Mouse (Mus musculus): ENCODE measurements around the gene Man1a.

Man1a gene

DNA sequence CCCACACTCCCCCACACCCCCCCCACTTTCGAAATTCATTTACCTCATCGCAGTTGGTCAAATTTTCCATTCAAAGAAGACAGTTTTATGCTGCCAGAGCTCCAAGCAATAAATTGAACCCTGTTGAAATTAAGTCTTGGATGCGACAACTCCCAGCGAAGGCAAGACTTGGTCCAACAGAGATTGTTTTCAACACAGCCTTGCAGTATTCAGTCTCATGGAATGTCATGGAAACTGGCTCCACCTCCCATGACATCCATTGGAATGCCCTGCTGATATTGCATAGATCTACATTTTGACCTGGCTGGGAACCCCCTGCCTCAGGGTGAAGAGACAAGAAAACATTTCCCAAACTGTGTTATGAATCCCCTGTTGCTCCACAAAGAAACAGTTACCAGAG lies at the start of gene Man1a:
Man1a (minus strand) TSS at position 190 of the 400 bp plus-strand sequence.
- DNase-seq, result no peak

DNA sequence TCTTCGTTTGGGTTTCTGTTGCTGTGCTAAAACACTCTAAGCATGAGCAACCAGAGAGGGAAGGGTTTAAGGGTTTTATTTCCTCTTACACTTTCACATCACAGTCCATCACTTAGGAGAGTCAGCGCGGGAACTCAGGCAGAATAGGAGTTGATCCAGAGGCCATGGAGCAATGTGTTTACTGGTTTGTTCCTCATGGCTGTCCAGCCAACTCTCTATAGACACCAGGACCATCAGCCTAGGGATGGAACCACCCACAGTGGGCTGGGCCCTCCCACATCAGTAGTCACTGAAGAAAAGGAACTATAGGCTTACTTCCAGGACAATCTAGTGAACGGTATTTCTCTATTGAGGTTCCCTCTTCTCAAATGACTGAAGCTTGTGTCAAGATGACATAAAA lies 45.4 kb upstream of the Man1a start:
- no peak for DNase-seq

DNA sequence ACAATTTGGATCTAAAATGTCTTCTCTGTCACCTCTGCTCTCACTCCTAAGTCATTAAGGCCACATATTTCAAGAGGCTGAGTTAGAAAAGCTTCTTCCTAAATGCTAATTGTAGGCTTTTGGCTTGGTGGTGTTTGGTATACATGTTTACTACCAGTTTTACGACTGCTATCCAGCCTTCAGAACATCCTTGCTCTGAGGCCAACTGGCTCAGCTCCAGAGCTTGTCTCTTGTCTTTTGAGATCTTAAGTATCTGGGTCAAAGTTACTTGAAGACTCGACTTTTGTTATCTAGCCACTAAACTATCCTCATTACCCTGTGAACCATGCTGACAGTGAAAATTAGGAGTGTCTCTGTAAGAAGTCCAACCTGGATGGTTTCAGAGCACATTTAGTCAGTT lies 44.0 kb upstream of the Man1a start:
- DNase-seq, result no peak

DNA sequence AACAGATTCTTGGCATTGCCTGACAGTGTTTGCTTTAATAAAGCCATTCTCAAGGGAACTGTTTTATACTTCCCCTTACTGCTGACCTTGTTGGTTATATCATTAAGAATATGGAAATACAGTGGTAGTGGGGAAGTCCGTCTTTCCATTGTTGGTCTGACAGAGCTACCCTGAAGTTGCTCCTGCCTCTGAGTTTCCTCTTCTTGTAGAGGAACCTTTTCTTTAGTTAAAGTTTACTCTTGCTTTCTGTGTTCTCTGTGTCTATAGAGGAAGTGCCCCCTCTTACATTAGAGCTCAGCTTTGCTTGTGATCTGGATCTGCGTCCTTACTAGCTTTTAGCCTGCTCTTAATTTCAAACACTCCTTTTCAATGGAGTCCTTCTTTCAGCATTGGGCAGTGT lies 42.9 kb upstream of the Man1a start:
- DNase-seq, result no peak

DNA sequence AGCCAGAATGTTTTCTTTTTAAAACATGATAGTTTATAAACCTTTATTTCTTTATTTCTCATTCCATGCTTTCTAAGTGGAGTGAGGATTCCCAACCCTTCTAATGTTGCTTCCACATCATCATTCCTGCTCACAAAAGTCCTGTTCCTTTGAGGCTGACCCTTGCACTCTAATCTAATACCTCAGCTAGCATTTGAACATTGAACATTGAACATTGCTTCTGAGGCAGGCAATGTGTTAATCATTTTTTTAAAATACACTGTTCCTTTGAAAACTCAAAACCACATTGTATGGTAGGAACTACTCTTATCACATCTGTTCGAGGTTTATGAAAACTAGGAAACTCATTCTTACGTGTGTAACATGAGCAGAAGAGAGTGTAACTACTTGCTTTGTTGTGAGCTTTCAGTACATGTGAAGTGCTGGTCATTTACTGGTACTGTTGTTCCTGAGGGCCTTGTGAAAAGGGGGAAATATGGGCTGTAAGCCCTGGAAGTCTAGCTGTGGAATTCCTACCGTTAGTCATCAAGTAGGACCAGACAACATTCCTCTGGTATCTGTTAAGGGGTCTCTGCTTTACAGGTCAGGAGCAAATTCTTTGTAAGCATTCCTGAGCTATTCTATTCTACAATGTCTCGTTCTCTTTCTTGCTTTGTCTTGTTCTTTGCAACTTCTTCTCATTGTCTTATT lies 42.0 kb upstream of the Man1a start:
- no peak for DNase-seq

DNA sequence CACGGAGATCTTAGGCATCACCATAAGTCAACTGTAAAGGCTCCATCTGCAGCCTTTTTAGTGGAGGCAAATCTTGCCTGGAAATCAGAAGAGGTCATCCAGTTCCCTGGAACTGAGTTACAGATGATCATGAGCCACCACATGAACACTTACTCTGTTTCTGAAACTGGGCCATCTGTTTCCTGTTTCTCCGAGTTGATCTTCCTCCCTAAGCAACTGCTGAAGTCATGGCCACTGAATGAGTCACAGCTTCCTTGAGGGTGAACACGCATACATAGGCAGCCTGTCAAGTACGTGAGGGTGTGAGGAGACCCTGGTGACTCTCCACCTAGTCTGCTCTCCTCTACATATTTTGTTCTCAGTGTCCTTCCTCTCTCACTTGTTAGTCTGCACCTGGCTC lies 41.4 kb upstream of the Man1a start:
- DNase-seq, result peak; percentile 12 to 58

DNA sequence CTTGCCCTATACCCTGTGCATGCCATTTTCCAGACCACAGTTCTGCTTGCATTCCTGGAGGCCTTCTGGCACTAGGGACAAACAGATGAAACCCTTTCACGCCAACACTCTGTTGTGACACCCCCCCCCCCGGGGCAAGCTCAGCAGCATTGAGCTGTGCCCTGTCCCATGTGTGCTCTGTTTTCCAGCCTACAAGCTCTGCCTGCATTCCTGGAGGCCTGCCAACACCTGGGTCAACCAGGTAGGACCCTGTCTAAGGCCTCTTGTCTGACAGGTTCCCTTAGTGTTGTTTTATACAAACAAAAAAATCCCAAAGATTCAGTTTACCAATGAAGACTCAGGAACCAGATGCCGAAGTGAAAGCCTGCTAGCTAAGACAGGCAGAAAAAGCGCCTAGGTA lies 27.3 kb upstream of the Man1a start:
- no peak for DNase-seq

DNA sequence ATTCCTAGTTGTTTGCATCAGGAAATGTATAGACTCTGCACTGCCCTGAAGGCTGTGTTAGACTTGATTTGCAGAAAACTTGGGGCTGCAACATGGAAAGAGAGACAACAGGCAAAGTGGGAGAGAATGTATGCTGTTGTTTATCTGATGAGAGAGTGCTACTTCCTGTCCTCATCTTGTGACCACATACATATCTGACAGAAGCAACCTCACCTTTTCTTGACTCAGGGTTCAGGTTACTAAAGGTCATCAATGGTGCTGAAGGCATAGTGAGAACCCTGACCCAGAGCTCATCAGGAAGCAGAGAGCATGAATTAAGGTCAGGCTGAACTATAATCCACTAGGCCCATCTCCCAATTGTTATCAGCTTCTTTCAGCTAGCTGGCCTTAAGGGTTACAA lies 15.7 kb upstream of the Man1a start:
- no peak for DNase-seq

DNA sequence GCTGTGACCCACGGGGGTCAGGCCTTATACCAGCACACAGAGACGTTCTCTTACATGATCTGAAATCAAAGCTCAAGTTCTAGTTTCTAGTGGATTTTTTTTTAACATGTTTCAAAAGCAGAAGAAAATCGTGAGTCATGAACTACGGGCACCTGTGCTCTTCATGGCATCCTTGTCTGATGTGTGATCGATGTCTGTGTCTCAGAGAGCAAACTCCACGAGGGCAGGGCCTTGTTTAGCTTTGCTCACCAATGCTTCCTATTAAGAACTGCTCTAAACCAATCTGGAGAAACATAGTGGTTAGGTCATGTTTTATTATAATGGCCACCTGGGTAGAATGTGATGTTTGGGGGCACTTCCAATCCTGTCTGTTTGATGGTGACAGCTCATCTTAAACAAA lies 13.5 kb upstream of the Man1a start:
- no peak for DNase-seq

DNA sequence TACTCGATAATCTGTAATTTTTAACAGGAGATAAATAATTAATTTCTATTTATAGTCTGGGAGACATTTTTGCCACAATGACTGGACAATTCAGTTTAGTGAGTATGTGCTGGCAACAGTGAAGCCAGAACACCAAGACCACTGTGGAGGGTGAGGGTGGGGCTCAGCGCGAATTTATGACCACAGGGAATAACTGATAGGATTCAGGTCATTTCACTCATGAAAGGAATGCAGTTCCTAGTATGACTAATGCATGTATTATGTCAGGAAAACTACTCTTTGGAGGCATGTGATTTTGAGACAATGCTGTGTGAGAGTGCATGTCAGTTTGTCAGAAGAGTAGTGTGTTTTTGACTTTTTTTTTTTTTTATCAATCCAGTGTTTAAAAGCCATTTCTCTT lies 10.9 kb upstream of the Man1a start:
- no peak for DNase-seq

DNA sequence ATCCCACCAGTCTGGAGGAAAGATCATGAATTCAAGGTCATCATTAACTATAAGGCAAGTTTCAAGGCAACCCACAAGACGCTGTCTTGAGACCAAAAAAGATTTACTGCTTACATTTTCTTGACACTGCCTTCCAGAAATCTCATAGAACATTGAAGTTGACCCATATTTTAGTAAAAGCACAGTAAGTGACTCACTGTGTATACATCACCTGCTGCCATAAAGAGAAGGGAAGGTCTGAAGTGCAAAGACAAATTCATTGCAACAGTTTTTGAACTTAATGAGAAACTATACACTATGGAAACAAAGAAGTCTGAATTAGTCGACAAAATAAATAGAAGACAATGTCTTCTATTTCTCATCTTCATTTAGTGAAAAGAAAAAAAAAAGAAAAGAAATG lies 8.7 kb upstream of the Man1a start:
- DNase-seq, result no peak

DNA sequence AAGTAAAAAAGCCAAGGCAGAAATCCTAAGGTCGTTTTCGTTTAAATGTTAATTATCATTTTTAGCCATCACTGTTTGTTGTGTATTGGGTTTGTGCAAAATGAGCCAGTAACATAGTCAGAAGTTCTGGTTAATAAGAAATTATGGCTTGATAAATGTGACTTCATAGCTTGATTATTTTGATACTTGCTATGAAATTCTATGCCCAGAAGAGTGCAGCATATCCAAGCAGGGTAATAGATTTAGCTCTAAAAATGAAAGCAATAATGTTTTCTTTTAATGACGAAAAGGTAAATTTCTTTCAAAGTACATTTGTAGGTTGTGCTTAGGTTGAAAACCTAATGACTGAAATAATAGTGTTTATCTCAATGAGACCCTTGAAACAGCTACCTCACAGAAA lies 596 bp upstream of the Man1a start:
- no peak for DNase-seq

DNA sequence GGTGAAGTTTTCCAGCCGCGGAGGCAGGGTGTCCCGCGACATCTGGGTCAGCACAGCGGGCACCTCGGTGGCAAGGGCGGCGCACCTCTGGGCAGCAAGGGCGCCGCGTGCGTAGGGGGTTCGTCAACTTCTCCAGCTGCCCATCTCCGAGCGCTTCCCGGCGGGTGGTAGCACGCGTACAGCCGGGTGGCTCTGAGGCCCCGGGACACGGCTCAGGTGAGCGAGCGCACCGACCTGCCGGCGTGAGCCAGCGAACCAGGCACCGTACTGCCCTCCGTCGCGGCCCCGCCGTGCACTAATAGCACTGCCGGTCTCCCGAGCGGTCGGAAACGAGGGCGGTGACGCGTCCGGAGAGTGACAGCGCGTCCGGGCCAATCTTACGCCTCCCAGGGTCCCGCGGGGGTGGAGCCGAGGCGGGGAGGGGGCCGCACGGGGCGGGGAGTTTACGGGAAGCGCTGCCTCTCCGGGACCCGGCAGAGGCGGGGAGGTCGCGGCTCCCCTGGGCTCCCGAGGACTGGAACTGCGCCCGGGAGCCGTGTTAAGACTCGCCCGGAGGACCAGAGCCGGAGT lies 883 bp downstream of the Man1a start:
- DNase-seq, result peak; percentile 95 to 96

DNA sequence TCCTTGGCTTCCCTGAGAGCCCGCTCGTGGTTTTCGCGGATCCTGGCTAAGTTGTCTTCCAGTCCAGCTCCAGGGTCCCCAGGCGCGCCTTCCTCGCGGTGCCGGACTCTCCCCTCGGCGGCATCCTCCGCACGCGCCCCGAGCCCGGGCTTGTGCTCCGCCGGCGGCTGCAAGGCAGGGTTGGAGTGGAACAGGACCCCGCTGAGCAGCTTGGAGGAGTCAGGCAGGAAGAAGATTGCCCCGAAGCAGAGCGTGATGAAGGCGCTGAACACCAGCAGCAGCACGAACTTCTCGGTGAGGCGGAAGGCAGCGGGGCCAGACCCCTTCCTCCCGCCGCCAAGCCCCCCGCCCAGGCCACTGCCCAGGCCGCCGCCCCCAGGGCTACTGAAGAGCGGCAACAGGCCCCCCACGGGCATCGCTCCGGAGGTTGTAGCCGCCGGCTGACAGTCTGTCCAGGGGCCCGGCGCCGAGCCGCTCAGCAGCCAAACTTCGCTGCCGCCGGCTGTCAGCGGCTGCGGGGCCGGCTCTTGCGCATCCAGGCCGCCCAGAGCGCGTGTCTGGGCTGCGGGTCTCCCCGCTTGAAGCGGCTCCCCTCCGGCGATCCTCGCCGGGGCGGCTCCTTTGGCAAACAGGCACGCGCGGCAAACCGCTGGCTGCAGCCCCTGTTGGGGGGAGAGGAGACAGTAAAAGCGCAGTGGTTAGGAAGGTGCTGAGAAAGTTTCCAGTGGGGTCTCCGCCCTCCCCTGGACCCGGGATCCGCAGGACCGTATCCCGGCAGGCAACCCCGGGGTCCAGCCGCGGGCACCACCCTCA lies 1.6 kb downstream of the Man1a start:
- peak; percentile 51 to 65 for DNase-seq

DNA sequence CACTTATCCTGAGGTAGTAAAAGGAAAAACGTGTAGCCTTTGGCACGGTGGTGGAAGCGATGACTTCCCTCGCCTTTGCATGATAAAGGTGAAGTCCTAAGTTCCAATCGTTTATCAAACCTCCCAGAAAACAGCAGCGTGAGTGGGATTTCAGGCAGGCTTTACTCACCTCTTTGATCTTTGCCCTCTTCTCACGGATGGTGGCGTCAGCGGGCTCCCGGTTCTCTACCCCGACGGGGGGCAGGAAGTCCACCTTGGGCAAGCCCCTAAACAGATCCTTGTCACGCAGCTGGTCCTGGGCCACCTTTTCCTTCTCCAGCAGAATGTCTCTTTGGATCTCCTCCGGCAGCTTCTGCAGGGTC lies 2.2 kb downstream of the Man1a start:
- DNase-seq, result peak in 1 of 2 experiments; percentile 39

DNA sequence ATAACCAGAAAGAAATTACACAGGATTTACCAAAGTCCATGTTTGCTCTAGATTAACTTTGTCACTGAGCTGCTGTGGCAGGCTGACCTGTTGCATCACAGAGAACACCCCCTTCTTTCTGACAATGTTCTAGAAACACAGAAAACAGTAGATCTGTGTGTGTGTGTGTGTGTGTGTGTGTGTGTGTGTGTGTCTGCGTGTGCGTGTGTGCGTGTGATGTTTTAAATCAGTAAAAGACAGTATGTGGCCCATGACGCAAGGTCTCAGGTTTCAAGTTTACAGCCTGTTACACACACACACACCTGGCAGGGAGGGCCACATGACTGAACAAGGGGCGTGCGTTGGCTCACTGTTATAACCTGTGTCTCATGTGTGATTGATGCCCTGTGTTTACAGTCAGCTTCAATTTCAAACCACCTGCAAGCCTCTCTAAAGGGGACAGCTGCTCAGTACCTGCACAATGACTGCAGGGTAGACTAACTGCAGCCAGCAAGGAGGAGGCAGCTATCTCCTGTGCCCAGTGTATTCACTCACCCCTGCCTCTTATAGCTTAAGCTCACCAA lies 2.7 kb downstream of the Man1a start:
- peak; percentile 34 to 61 for DNase-seq

DNA sequence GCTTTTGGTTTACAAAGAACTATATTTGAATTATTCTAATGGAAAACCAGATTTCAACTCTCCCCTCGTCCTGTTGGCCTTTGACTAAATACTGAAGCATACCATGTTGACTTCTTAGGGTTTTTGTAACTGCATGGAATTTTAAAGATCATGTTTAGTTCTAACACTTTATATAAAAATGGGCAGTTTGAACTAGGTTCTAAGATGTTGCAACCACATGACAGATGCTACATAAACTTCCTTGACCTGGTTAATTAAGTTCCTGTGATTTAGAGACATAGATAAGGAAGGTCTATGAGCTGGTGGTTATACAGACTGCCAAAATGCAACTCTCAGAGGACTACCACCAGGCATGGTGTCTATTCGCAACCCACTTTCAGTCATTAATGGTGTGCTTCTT lies 4.1 kb downstream of the Man1a start:
- DNase-seq, result no peak

DNA sequence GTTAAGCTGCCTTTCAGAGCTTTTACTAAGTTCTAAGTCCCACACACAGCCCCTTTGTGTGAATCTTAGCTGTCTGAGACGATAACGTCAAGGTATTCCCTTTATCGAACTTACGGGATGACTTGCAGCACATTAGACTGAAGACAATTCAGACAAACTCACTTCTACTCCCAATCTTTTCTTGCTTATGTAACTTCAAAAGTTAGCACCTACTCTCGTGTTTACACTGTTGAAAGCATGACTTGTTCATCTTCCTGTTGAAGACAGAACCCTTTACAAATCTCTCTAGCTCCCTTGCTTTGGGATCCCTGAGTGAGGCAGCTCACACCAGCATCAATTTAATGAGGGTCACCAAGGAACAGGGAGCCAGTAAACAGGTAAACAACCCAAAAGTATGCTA lies 5.9 kb downstream of the Man1a start:
- DNase-seq, result no peak

DNA sequence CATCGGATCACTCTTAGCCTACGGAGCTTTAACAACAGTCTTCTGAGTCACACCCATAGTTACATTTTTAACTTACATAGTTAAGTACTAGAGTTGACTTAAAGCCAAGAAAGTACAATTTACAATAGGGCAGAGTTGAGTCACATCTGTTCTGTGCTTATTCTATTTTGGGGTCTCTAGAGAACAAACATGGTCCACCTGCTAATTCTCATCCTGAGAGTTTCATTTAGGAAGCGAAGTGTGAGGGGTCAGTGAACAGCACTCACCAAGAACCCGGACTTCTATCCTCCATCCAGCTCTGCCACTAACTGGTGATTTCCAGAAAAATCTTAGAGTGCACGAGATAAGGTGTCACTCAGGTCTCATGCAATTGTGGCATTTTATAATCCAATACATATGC lies 7.0 kb downstream of the Man1a start:
- no peak for DNase-seq

DNA sequence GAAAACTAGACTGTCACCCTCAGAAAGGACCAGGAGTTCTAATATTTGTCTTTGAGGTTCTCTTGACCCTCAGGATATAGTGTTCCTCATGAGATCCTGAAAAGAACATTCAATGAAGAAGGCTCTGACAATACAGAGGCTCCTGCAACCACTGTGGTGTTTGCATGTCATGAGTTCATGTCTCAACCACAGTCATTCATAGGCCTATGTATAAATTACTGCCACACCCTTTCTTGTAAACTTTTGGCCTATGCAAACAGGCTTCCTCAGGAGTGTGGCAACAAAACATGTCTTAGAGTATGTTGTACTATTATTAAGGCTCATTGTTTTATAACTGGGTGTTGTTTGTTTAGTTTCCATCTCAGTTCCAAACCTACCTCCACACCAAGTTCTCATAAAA lies 9.7 kb downstream of the Man1a start:
- no peak for DNase-seq

DNA sequence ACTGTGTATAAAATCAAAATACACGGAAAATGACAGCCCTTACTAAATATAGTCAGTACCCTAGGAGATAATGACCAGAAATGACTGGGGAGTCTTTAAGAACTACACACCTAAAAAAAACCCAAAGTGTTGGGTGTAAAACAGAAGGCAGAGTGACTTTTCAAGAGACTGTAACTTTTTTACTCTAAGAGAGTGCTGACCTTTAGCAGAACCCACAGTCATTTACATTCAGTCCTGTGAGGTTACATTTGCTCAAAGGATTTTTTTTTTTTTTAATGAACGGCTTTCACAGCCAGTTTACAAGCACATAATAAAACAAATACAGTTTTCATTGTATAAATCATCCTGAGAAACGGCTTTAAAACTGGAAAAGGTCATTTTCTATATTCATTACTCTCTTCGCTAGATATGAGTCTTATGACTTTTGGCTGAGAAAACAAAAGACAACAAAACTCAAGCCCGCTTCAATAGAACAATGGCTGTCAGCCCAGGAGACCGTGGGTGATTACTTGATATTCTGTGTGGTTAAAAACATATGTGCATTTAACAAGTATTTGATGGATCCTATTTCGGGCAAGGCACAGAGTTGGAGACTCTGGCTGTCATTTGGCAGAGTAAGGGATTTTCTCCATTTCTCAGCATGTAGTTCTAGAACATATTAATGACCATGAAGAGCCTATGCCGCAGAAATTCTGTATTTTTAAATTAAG lies 12.7 kb downstream of the Man1a start:
- no peak for DNase-seq

DNA sequence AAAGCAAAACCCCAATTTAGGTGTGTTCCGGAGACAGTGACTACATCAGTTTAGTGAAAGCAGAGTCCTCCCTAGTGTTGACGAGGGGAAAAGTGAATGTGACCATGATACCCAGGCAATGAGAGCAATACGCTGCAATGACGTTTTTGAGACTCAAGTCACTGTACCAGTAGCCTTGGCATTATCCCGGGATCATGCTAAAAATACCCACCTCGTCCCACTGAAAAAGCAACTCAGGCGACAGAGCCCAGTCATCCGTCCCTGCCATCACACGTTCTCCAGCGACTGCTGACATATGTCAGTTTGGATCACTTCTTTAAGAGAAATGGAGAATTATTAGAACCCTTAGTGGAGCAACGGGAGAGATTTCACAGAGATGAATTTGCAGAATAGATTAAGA lies 13.6 kb downstream of the Man1a start:
- no peak for DNase-seq

DNA sequence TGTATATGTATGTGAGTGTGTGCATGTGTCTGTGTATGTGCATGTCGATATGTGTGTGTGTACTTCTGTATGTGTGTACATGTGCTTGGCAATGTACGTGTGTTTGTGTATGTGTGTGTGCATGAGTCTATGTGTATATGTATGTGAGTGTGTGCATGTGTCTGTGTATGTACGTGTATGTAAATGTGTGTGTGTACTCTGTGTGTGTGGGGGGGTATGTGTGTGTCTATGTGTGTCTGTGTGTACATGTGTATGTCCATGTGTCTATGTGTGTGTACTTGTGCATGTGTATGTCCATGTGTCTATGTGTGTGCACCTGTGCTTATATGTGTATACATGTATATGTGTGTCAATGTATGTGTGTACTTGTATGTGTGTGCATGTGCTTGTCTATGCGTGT lies 15.2 kb downstream of the Man1a start:
- no peak for DNase-seq

Data from thymus, adult 18-20 months (tissue).